Mouse (Mus musculus): ENCODE data around the gene Zfp683. TPM values are rescaled to one million over a fixed set of nuclear protein-coding genes. Genes with fewer than 3 reads are reported as not detected.
A peak's percentile ranks its signal among the peaks of the same experiment; 100 is the strongest.

Zfp683 gene
- polyA plus RNA-seq, 1 experiment from 2014 or later: not detected

- H3K36me3 ChIP-seq: no peaks in the 10 kb centered on the region
- H3K9me3 ChIP-seq: no peaks in the 10 kb centered on the region
- no peaks in the 10 kb centered on the region for H3K27me3 ChIP-seq
- no peak overlapping the region for H3K4me3 ChIP-seq
- no peak overlapping the region for H3K4me2 ChIP-seq (replicated peaks)
- H3K9ac ChIP-seq (replicated peaks): no peak overlapping the region
- 77% methylated on average over 5 of the region's 5 CpGs for WGBS
- ATAC-seq (replicated peaks): no peak
- H3K27ac ChIP-seq (replicated peaks): no peak overlapping the region
- H3K4me1 ChIP-seq: no peaks in the 10 kb centered on the region
Observed at GRCm38 (mm10) chr4:134097015-134097608, 43.5 kb downstream of the Zfp683 start.

GRCm38 (mm10) chr4:134098628-134099027, 45.0 kb downstream of the Zfp683 start:
- ATAC-seq (replicated peaks): no peak
- H3K4me1 ChIP-seq: peaks cover 8% of the 10 kb centered on the region
- H3K4me3 ChIP-seq: no peak overlapping the region
- H3K27ac ChIP-seq (replicated peaks): no peak overlapping the region
- 76% methylated on average over 8 of the region's 8 CpGs for WGBS
- no peaks in the 10 kb centered on the region for H3K36me3 ChIP-seq
- no peak overlapping the region for H3K4me2 ChIP-seq (replicated peaks)
- no peaks in the 10 kb centered on the region for H3K27me3 ChIP-seq
- no peaks in the 10 kb centered on the region for H3K9me3 ChIP-seq
- H3K9ac ChIP-seq (replicated peaks): no peak overlapping the region

- ATAC-seq (replicated peaks): no peak
- Histone ChIP-seq H3K9me3 (no peaks in the 10 kb centered on the region), H3K9ac (replicated peaks) (no peak overlapping the region), H3K4me2 (replicated peaks) (no peak overlapping the region), H3K4me1 (peaks cover 8% of the 10 kb centered on the region), H3K27me3 (no peaks in the 10 kb centered on the region), H3K4me3 (no peak overlapping the region), H3K36me3 (no peaks in the 10 kb centered on the region), H3K27ac (replicated peaks) (no peak overlapping the region)
- 77% methylated on average over 4 of the region's 4 CpGs for WGBS
Observed at GRCm38 (mm10) chr4:134100245-134100644, 46.6 kb downstream of the Zfp683 start.

GRCm38 (mm10) chr4:134101979-134102741, 48.5 kb downstream of the Zfp683 start, which contains the start of gene Ubxn11:
Gene Ubxn11 (plus strand): TSS chr4:134102570.
- Histone ChIP-seq H3K9ac (replicated peaks) (peak within 1 kb of the TSS; percentile 70), H3K4me2 (replicated peaks) (peak within 1 kb of the TSS; percentile 73), H3K36me3 (no peaks in the 10 kb centered on the region), H3K4me3 (peak within 1 kb of the TSS; percentile 72), H3K9me3 (no peaks in the 10 kb centered on the region), H3K27me3 (no peaks in the 10 kb centered on the region), H3K27ac (replicated peaks) (no peak within 1 kb of the TSS; the same call in 1 of the 2 replicates), H3K4me1 (peaks cover 8% of the 10 kb centered on the region)
- WGBS: 17% methylated on average over 34 of the region's 34 CpGs
- peak; percentile 100 for ATAC-seq (replicated peaks)

DNA sequence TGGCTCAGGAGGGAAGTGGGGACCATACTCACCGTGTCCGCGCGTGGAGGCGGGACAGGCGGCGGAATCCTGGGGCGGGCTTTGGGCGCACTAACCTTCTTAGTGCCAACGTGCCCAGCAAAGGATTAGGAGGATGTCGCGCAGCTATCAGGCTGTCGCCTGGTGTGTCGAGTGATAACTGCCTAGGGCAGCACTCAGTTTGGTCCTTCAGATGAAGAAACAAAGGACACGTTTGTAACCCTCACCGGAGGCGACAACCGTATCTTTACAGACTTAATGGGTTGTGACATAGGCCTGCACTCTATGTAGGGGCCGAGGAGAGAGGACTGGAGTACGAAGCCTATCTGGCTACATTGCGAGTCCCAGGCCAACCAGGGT, 49.1 kb downstream of the Zfp683 start:
- Histone ChIP-seq H3K4me3 (peak overlapping the region; percentile 72), H3K36me3 (no peaks in the 10 kb centered on the region), H3K9me3 (no peaks in the 10 kb centered on the region), H3K27ac (replicated peaks) (no peak overlapping the region; the same call in 1 of the 2 replicates), H3K9ac (replicated peaks) (peak overlapping the region; percentile 70), H3K27me3 (no peaks in the 10 kb centered on the region), H3K4me1 (peaks cover 8% of the 10 kb centered on the region), H3K4me2 (replicated peaks) (peak overlapping the region; percentile 73)
- ATAC-seq (replicated peaks): no peak; the same call in none of the 2 replicates
- WGBS: 3% methylated on average over 21 of the region's 21 CpGs

DNA sequence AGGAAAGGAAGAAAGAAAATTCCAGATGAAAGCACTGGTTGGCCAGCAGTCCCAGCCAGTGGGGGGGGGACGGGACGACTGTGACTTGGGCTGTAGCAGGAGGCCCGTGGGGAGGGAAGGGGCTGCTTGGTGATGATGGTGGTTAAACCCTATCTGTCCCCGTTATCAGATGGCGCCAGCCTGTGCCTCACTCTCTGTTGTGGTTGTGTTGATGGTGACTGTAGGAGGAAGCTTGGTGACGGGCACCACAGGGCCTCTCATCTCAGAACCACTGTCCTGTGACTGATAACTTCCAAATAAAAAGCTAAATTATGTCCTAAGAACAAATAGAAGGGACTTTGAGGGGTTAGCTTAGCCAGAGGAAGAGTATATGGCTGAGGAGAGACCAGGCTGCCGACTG, 52.5 kb downstream of the Zfp683 start:
- H3K27ac ChIP-seq (replicated peaks): no peak overlapping the region
- no peak overlapping the region for H3K4me3 ChIP-seq
- no peak for ATAC-seq (replicated peaks)
- no peaks in the 10 kb centered on the region for H3K27me3 ChIP-seq
- H3K9me3 ChIP-seq: no peaks in the 10 kb centered on the region
- no peak overlapping the region for H3K4me2 ChIP-seq (replicated peaks)
- peaks cover 8% of the 10 kb centered on the region for H3K4me1 ChIP-seq
- 82% methylated on average over 7 of the region's 7 CpGs for WGBS
- H3K9ac ChIP-seq (replicated peaks): no peak overlapping the region
- no peaks in the 10 kb centered on the region for H3K36me3 ChIP-seq

GRCm38 (mm10) chr4:134107730-134108129, 54.1 kb downstream of the Zfp683 start:
- Histone ChIP-seq H3K4me2 (replicated peaks) (no peak overlapping the region), H3K27ac (replicated peaks) (no peak overlapping the region), H3K36me3 (no peaks in the 10 kb centered on the region), H3K4me3 (no peak overlapping the region), H3K9me3 (no peaks in the 10 kb centered on the region), H3K27me3 (no peaks in the 10 kb centered on the region), H3K4me1 (peaks cover 7% of the 10 kb centered on the region), H3K9ac (replicated peaks) (no peak overlapping the region)
- 88% methylated on average over 7 of the region's 7 CpGs for WGBS
- no peak for ATAC-seq (replicated peaks)

GRCm38 (mm10) chr4:134108196-134108595, 54.6 kb downstream of the Zfp683 start:
- ATAC-seq (replicated peaks): no peak
- H3K27ac ChIP-seq (replicated peaks): no peak overlapping the region
- H3K9me3 ChIP-seq: no peaks in the 10 kb centered on the region
- no peaks in the 10 kb centered on the region for H3K36me3 ChIP-seq
- peaks cover 2% of the 10 kb centered on the region; the same call in 1 of the 2 replicates for H3K4me1 ChIP-seq
- no peak overlapping the region for H3K9ac ChIP-seq (replicated peaks)
- no peak overlapping the region for H3K4me3 ChIP-seq
- 62% methylated on average over 5 of the region's 5 CpGs for WGBS
- H3K4me2 ChIP-seq (replicated peaks): no peak overlapping the region
- no peaks in the 10 kb centered on the region for H3K27me3 ChIP-seq

Other genes with a start within 250 kb of the Zfp683 start
- gene Rps6ka1, start 166.0 kb upstream of the Zfp683 start, polyA plus RNA-seq (2015; fragmentation: Nextera tagmentation; extraction: Ambion mirVana): 15.6 and 16.5 TPM in 2 replicates
- 2,070 and 2,100 TPM in 2 replicates for gene Hmgn2, start 85.2 kb upstream of the Zfp683 start, polyA plus RNA-seq (2015; fragmentation: Nextera tagmentation; extraction: Ambion mirVana)
- 52.8 and 56.7 TPM in 2 replicates for gene Dhdds, start 52.9 kb upstream of the Zfp683 start, polyA plus RNA-seq (2015; fragmentation: Nextera tagmentation; extraction: Ambion mirVana)
- not detected in 2 replicates for gene Lin28a, start 35.0 kb upstream of the Zfp683 start, polyA plus RNA-seq (2015; fragmentation: Nextera tagmentation; extraction: Ambion mirVana)
- gene Crybg2, start 7.0 kb downstream of the Zfp683 start, polyA plus RNA-seq (2015; fragmentation: Nextera tagmentation; extraction: Ambion mirVana): 1.0 and 1.8 TPM in 2 replicates
- 1.5 and 1.9 TPM in 2 replicates for gene Cd52, start 41.2 kb downstream of the Zfp683 start, polyA plus RNA-seq (2015; fragmentation: Nextera tagmentation; extraction: Ambion mirVana)
- gene Ubxn11, start 48.7 kb downstream of the Zfp683 start, polyA plus RNA-seq (2015; fragmentation: Nextera tagmentation; extraction: Ambion mirVana): 12.8 and 15.7 TPM in 2 replicates
- 326 and 335 TPM in 2 replicates for gene Sh3bgrl3, start 75.0 kb downstream of the Zfp683 start, polyA plus RNA-seq (2015; fragmentation: Nextera tagmentation; extraction: Ambion mirVana)
- 19.9 and 20.5 TPM in 2 replicates for gene Cep85, start 133.3 kb downstream of the Zfp683 start, polyA plus RNA-seq (2015; fragmentation: Nextera tagmentation; extraction: Ambion mirVana)
- not detected in 2 replicates for gene Gm7534, start 149.2 kb downstream of the Zfp683 start, polyA plus RNA-seq (2015; fragmentation: Nextera tagmentation; extraction: Ambion mirVana)
- gene Catsper4, start 173.5 kb downstream of the Zfp683 start, polyA plus RNA-seq (2015; fragmentation: Nextera tagmentation; extraction: Ambion mirVana): not detected in 2 replicates
- gene Cnksr1, start 184.6 kb downstream of the Zfp683 start, polyA plus RNA-seq (2015; fragmentation: Nextera tagmentation; extraction: Ambion mirVana): 0.08 and 0.11 TPM in 2 replicates
- 0.49 TPM in 1 of 2 replicates, not detected in the other for gene E130218I03Rik, start 189.8 kb downstream of the Zfp683 start, polyA plus RNA-seq (2015; fragmentation: Nextera tagmentation; extraction: Ambion mirVana)
- gene Zfp593, start 191.8 kb downstream of the Zfp683 start, polyA plus RNA-seq (2015; fragmentation: Nextera tagmentation; extraction: Ambion mirVana): 17.0 and 17.8 TPM in 2 replicates
- gene Gm30191, start 193.1 kb downstream of the Zfp683 start, polyA plus RNA-seq (2015; fragmentation: Nextera tagmentation; extraction: Ambion mirVana): not detected in 2 replicates
- gene Grrp1, start 200.3 kb downstream of the Zfp683 start, polyA plus RNA-seq (2015; fragmentation: Nextera tagmentation; extraction: Ambion mirVana): 9.9 and 12.1 TPM in 2 replicates
- gene Pdik1l, start 234.1 kb downstream of the Zfp683 start, polyA plus RNA-seq (2015; fragmentation: Nextera tagmentation; extraction: Ambion mirVana): 41.0 and 42.1 TPM in 2 replicates

All from forebrain, embryonic 15.5 days (tissue).